Mouse (Mus musculus): ENCODE results near the gene Nfib. TPM values are rescaled to one million over a fixed set of nuclear protein-coding genes. Genes with fewer than 3 reads are reported as not detected.

The Nfib gene
- polyA plus RNA-seq, 1 experiment, result 4.1 TPM

GRCm38 (mm10) chr4:82418241-82418640, 287.3 kb downstream of the Nfib start:
- TF ChIP-seq CTCF (IDR thresholded peaks at IDR 0.05; ENCODE audit: control insufficient read depth, insufficient read depth, low read length) (no peak), POLR2A (IDR thresholded peaks at IDR 0.05; ENCODE audit: borderline replicate concordance, control insufficient read depth, low read depth, low read length) (no peak)
- WGBS, result 61% methylated on average over 4 of the region's 4 CpGs
- Histone ChIP-seq H3K27ac (ENCODE audit: control insufficient read depth, insufficient read depth, low read depth, low read length, poor library complexity) (no peak overlapping the region), H3K4me1 (ENCODE audit: control insufficient read depth, insufficient read depth, low read length) (no peaks in the 10 kb centered on the region), H3K4me3 (replicated peaks; ENCODE audit: control insufficient read depth, low read depth, low read length) (no peak overlapping the region)

- no peak for TF ChIP-seq CTCF (IDR thresholded peaks at IDR 0.05; ENCODE audit: control insufficient read depth, insufficient read depth, low read length)
- no peak for TF ChIP-seq POLR2A (IDR thresholded peaks at IDR 0.05; ENCODE audit: borderline replicate concordance, control insufficient read depth, low read depth, low read length)
- 71% methylated on average over 4 of the region's 4 CpGs for WGBS
- no peaks in the 10 kb centered on the region for H3K4me1 ChIP-seq (ENCODE audit: control insufficient read depth, insufficient read depth, low read length)
- no peak overlapping the region for H3K4me3 ChIP-seq (replicated peaks; ENCODE audit: control insufficient read depth, low read depth, low read length)
- no peak overlapping the region for H3K27ac ChIP-seq (ENCODE audit: control insufficient read depth, insufficient read depth, low read depth, low read length, poor library complexity)
These were observed 289.7 kb downstream of the Nfib start for GRCm38 (mm10) chr4:82415817-82416216.

DNA sequence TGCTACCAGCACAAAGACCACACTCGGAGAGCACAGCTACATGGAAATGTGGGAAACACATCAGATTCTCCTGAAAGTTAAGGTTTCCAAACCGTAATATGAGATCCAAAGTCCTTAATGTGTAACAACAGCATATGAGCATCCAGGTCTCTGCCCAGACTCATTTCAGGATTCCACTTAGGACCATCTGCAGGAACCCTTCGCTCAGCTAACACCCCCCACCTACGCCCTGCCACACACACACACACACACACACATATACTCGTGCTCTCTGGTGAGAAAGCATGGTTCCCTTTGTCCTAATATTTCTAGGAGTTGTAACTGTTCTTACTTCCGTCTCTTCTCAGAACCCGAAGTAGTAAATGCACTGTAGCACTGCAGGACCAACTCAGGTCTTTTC, 292.9 kb downstream of the Nfib start:
- Histone ChIP-seq H3K4me1 (ENCODE audit: control insufficient read depth, insufficient read depth, low read length) (no peaks in the 10 kb centered on the region), H3K27ac (ENCODE audit: control insufficient read depth, insufficient read depth, low read depth, low read length, poor library complexity) (no peak overlapping the region), H3K4me3 (replicated peaks; ENCODE audit: control insufficient read depth, low read depth, low read length) (no peak overlapping the region)
- 83% methylated on average over 7 of the region's 7 CpGs for WGBS
- no peak for TF ChIP-seq CTCF (IDR thresholded peaks at IDR 0.05; ENCODE audit: control insufficient read depth, insufficient read depth, low read length)
- no peak for TF ChIP-seq POLR2A (IDR thresholded peaks at IDR 0.05; ENCODE audit: borderline replicate concordance, control insufficient read depth, low read depth, low read length)

DNA sequence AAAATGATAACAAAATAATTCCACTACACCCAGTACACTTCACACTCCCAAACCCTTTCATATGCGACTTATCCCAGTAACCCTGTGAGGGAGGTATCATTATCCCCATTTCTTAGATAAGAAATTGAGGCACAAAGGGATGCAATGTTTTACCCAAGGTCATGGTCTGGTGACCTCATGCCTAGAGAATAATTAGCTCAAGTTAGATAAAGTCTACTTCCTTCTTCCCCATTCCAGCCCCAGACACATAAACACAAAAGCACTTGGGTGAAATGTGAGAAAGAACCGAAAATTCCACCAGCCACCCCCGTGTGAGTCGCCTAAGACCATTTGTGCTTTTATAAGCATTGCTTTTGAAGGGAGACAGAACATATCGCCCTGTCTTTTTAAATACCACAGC, 293.6 kb downstream of the Nfib start:
- H3K4me3 ChIP-seq (replicated peaks; ENCODE audit: control insufficient read depth, low read depth, low read length), result no peak overlapping the region
- H3K4me1 ChIP-seq (ENCODE audit: control insufficient read depth, insufficient read depth, low read length), result no peaks in the 10 kb centered on the region
- WGBS, result 58% methylated on average over 5 of the region's 5 CpGs
- no peak overlapping the region for H3K27ac ChIP-seq (ENCODE audit: control insufficient read depth, insufficient read depth, low read depth, low read length, poor library complexity)
- TF ChIP-seq POLR2A (IDR thresholded peaks at IDR 0.05; ENCODE audit: borderline replicate concordance, control insufficient read depth, low read depth, low read length) (no peak), CTCF (IDR thresholded peaks at IDR 0.05; ENCODE audit: control insufficient read depth, insufficient read depth, low read length) (no peak)

DNA sequence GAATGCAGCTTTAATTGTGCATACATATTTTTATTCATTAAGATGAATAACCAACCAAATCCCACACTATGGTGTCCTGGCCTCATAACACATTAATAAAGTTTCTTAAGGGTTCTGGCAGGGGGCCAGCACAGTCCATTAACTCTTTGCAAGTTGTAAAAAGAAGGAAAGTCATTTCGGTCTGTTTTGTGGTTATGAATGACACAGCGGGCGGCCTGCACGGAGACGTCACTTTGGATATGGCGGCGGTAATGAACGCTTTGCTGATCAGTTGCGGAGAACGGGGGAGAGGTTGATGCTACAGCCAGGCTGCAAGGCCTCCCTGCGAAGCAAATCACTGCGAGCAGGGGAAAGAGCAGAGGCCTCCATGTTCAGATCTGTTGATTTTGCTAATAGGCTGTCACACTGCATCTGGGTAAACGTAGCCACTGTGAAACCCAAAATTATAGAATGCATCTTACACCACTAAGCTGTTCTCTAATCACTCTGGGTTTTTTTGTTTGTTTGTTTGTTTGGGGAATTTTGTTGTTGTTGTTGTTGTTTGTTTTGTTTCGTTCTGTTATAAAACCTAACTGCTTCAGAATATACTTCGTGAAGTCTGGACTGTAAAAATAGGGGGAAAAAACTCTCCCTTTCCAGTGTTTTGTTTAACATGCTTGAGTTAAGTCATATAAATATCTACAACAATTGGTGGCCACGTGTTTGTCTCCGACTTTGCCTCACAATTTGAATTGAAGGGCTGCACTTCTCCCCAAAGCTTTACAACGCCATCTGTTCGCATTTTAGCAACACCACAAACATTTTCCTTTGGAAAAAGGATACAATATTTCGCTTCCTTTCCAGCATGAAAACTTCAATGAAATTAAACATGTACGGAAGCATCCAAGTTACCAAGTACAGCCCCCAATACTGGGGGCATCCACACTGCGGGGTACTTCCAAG, 296.8 kb downstream of the Nfib start:
- H3K4me1 ChIP-seq (ENCODE audit: control insufficient read depth, insufficient read depth, low read length), result no peaks in the 10 kb centered on the region
- WGBS, result 85% methylated on average over 22 of the region's 22 CpGs
- no peak overlapping the region for H3K4me3 ChIP-seq (replicated peaks; ENCODE audit: control insufficient read depth, low read depth, low read length)
- TF ChIP-seq CTCF (IDR thresholded peaks at IDR 0.05; ENCODE audit: control insufficient read depth, insufficient read depth, low read length) (no peak), POLR2A (IDR thresholded peaks at IDR 0.05; ENCODE audit: borderline replicate concordance, control insufficient read depth, low read depth, low read length) (no peak)
- H3K27ac ChIP-seq (ENCODE audit: control insufficient read depth, insufficient read depth, low read depth, low read length, poor library complexity), result no peak overlapping the region

- TF ChIP-seq POLR2A (IDR thresholded peaks at IDR 0.05; ENCODE audit: borderline replicate concordance, control insufficient read depth, low read depth, low read length) (no peak), CTCF (IDR thresholded peaks at IDR 0.05; ENCODE audit: control insufficient read depth, insufficient read depth, low read length) (no peak)
- 73% methylated on average over 6 of the region's 6 CpGs for WGBS
- H3K27ac ChIP-seq (ENCODE audit: control insufficient read depth, insufficient read depth, low read depth, low read length, poor library complexity), result no peak overlapping the region
- no peak overlapping the region for H3K4me3 ChIP-seq (replicated peaks; ENCODE audit: control insufficient read depth, low read depth, low read length)
- H3K4me1 ChIP-seq (ENCODE audit: control insufficient read depth, insufficient read depth, low read length), result no peaks in the 10 kb centered on the region
These were observed 299.0 kb downstream of the Nfib start for GRCm38 (mm10) chr4:82406511-82406910.

GRCm38 (mm10) chr4:82405791-82406190, 299.8 kb downstream of the Nfib start:
- Histone ChIP-seq H3K27ac (ENCODE audit: control insufficient read depth, insufficient read depth, low read depth, low read length, poor library complexity) (no peak overlapping the region), H3K4me1 (ENCODE audit: control insufficient read depth, insufficient read depth, low read length) (no peaks in the 10 kb centered on the region), H3K4me3 (replicated peaks; ENCODE audit: control insufficient read depth, low read depth, low read length) (no peak overlapping the region)
- WGBS, result 76% methylated on average over 5 of the region's 5 CpGs
- TF ChIP-seq CTCF (IDR thresholded peaks at IDR 0.05; ENCODE audit: control insufficient read depth, insufficient read depth, low read length) (no peak), POLR2A (IDR thresholded peaks at IDR 0.05; ENCODE audit: borderline replicate concordance, control insufficient read depth, low read depth, low read length) (no peak)

GRCm38 (mm10) chr4:82403975-82404651, 301.4 kb downstream of the Nfib start:
- WGBS, result 81% methylated on average over 13 of the region's 13 CpGs
- no peak overlapping the region for H3K4me3 ChIP-seq (replicated peaks; ENCODE audit: control insufficient read depth, low read depth, low read length)
- no peak overlapping the region for H3K27ac ChIP-seq (ENCODE audit: control insufficient read depth, insufficient read depth, low read depth, low read length, poor library complexity)
- TF ChIP-seq POLR2A (IDR thresholded peaks at IDR 0.05; ENCODE audit: borderline replicate concordance, control insufficient read depth, low read depth, low read length), result no peak
- no peak for TF ChIP-seq CTCF (IDR thresholded peaks at IDR 0.05; ENCODE audit: control insufficient read depth, insufficient read depth, low read length)
- H3K4me1 ChIP-seq (ENCODE audit: control insufficient read depth, insufficient read depth, low read length), result no peaks in the 10 kb centered on the region

Measured in bone marrow, adult 2 months (tissue).